Mouse (Mus musculus): ENCODE data around the gene Cp. TPM values are rescaled to one million over a fixed set of nuclear protein-coding genes. Genes with fewer than 3 reads are reported as not detected.
"Not testable (repeated sequence)": the region's sequence is repeated elsewhere in the genome, so short reads cannot be mapped to it uniquely, and the experiment has no call there.

Cp gene
- 1 to 10 TPM; 5.7 to 7.2 TPM for total RNA-seq (2021)
- long read RNA-seq, experiment 1, full-length matches to known transcripts, result 1 of 2 reads
- long read RNA-seq, experiment 1, partial matches to known transcripts, result 0 of 2 reads
- long read RNA-seq, experiment 1, other reads (novel, unspliced or antisense), result 1 of 2 reads
- long read RNA-seq, experiment 2, full-length matches to known transcripts, result 1 of 2 reads
- long read RNA-seq, experiment 2, partial matches to known transcripts, result 0 of 2 reads
- long read RNA-seq, experiment 2, other reads (novel, unspliced or antisense), result 1 of 2 reads

- peak within 1 kb of the TSS; percentile 77 for H3K27ac ChIP-seq
- TF ChIP-seq CTCF (IDR thresholded peaks at IDR 0.05), result no peak
- intact Hi-C loops (cut with DNase I), result no loop called here
- no peak for DNase-seq
- H3K4me3 ChIP-seq, result peak within 1 kb of the TSS; percentile 66
These were observed at the start of gene Cp for GRCm38 (mm10) chr3:19956885-19957284. Gene Cp, plus strand, starts transcription at chr3:19957054.

GRCm38 (mm10) chr3:19948552-19948951 is 8.3 kb upstream of the Cp start:
- H3K4me3 ChIP-seq, result no peak overlapping the region
- DNase-seq, result no peak
- no peak for TF ChIP-seq CTCF (IDR thresholded peaks at IDR 0.05)
- no peak overlapping the region for H3K27ac ChIP-seq
- intact Hi-C loops (cut with DNase I), result no loop called here

GRCm38 (mm10) chr3:19949401-19949800 is 7.5 kb upstream of the Cp start:
- H3K4me3 ChIP-seq; H3K27ac ChIP-seq; DNase-seq; intact Hi-C loops (cut with DNase I): not testable (repeated sequence)

GRCm38 (mm10) chr3:19953425-19953824 is 3.4 kb upstream of the Cp start:
- no peak for DNase-seq
- intact Hi-C loops (cut with DNase I), result loop anchor here (5.0 kb wide), 1 partner anchor 326 kb away; the partner anchor contains the start of gene 1700064H15Rik
- Histone ChIP-seq H3K4me3 (no peak overlapping the region; the same call in 1 of the 2 replicates), H3K27ac (peak overlapping the region; percentile 68)
- no peak for TF ChIP-seq CTCF (IDR thresholded peaks at IDR 0.05)

- H3K4me3 ChIP-seq, result no peak overlapping the region; the same call in 1 of the 2 replicates
- intact Hi-C loops (cut with DNase I), result loop anchor here (5.0 kb wide), 1 partner anchor 327 kb away; the partner anchor contains the start of gene 1700064H15Rik
- peak overlapping the region; percentile 68 for H3K27ac ChIP-seq
- TF ChIP-seq CTCF (IDR thresholded peaks at IDR 0.05), result no peak
- DNase-seq, result peak; percentile 61
These were observed 3.0 kb upstream of the Cp start for GRCm38 (mm10) chr3:19953865-19954264.

GRCm38 (mm10) chr3:19958031-19958430 is 1.2 kb downstream of the Cp start:
- TF ChIP-seq CTCF (IDR thresholded peaks at IDR 0.05), result no peak
- intact Hi-C loops (cut with DNase I), result no loop called here
- Histone ChIP-seq H3K4me3 (peak overlapping the region; percentile 66), H3K27ac (peak overlapping the region; percentile 77)
- DNase-seq, result no peak

GRCm38 (mm10) chr3:19958983-19959382 is 2.1 kb downstream of the Cp start:
- H3K4me3 ChIP-seq, result peak overlapping the region; percentile 66
- TF ChIP-seq CTCF (IDR thresholded peaks at IDR 0.05), result no peak
- peak overlapping the region; percentile 77 for H3K27ac ChIP-seq
- intact Hi-C loops (cut with DNase I), result no loop called here
- DNase-seq, result no peak

- 0 out of 2 replicates have a peak overlapping the region, but pooled peaks have one; percentile 4 for H3K4me3 ChIP-seq
- no peak for DNase-seq
- TF ChIP-seq CTCF (IDR thresholded peaks at IDR 0.05), result no peak
- H3K27ac ChIP-seq, result peak overlapping the region; percentile 77
- intact Hi-C loops (cut with DNase I), result no loop called here
These were observed 3.8 kb downstream of the Cp start for GRCm38 (mm10) chr3:19960570-19961114.

- no peak overlapping the region for H3K4me3 ChIP-seq
- TF ChIP-seq CTCF (IDR thresholded peaks at IDR 0.05), result no peak
- intact Hi-C loops (cut with DNase I), result no loop called here
- DNase-seq, result no peak
- H3K27ac ChIP-seq, result peak overlapping the region; percentile 77; the same call in 1 of the 2 replicates
These were observed 4.5 kb downstream of the Cp start for GRCm38 (mm10) chr3:19961341-19961740.

- intact Hi-C loops (cut with DNase I), result no loop called here
- H3K27ac ChIP-seq, result no peak overlapping the region
- no peak for TF ChIP-seq CTCF (IDR thresholded peaks at IDR 0.05)
- no peak overlapping the region for H3K4me3 ChIP-seq
- DNase-seq, result no peak
These were observed 6.1 kb downstream of the Cp start for GRCm38 (mm10) chr3:19962769-19963513.

GRCm38 (mm10) chr3:19964625-19965188 is 7.9 kb downstream of the Cp start:
- DNase-seq, result no peak
- intact Hi-C loops (cut with DNase I), result no loop called here
- TF ChIP-seq CTCF (IDR thresholded peaks at IDR 0.05), result no peak
- H3K4me3 ChIP-seq, result no peak overlapping the region
- no peak overlapping the region for H3K27ac ChIP-seq

- intact Hi-C loops (cut with DNase I), result no loop called here
- DNase-seq, result no peak
- Histone ChIP-seq H3K27ac (no peak overlapping the region), H3K4me3 (no peak overlapping the region)
- no peak for TF ChIP-seq CTCF (IDR thresholded peaks at IDR 0.05)
These were observed 8.4 kb downstream of the Cp start for GRCm38 (mm10) chr3:19965239-19965638.

GRCm38 (mm10) chr3:19966072-19966471 is 9.2 kb downstream of the Cp start:
- DNase-seq, result no peak
- Histone ChIP-seq H3K4me3 (no peak overlapping the region), H3K27ac (no peak overlapping the region)
- no peak for TF ChIP-seq CTCF (IDR thresholded peaks at IDR 0.05)
- intact Hi-C loops (cut with DNase I), result no loop called here

All from gastrocnemius, adult 2 months (tissue).